Mouse (Mus musculus) stomach, embryonic 15.5 days (tissue): ENCODE measurements at regions not wholly inside any gene's neighbourhood (a gene's known extent, or its start where the extent isn't known, plus 50 kb on each side); places are given as distances from the start of the nearest gene placed in this dataset.

Source experiments
- ATAC-seq: fragments of 200-750 bp; cut with Nextera tagmentation; 2 replicates; pipeline ENCODE4 v1.8.0; 2017; ENCODE audit warnings: low read depth, moderate number of reproducible peaks, moderate TSS enrichment; ENCODE audit not compliant: insufficient read depth, low FRiP score
- H3K27ac ChIP-seq: fragments of 300-500 bp; sonication (generic); 2 replicates; pipeline ENCODE4 v1.5.1; 2015; ENCODE audit warnings: mild to moderate bottlenecking, inconsistent platforms
- H3K27me3 ChIP-seq: fragments of 300-500 bp; sonication (generic); replicated peaks from 2 replicates; pipeline ENCODE4 v1.6.1; 2015; ENCODE audit warnings: inconsistent platforms
- H3K36me3 ChIP-seq: fragments of 300-500 bp; sonication (generic); 2 replicates; pipeline ENCODE4 v1.6.1; 2015; ENCODE audit warnings: inconsistent platforms
- H3K4me1 ChIP-seq: fragments of 300-500 bp; sonication (generic); 2 replicates; pipeline ENCODE4 v1.6.1; 2015; ENCODE audit warnings: inconsistent platforms
- H3K4me2 ChIP-seq: fragments of 300-500 bp; sonication (generic); 2 replicates; pipeline ENCODE4 v1.6.1; 2015; ENCODE audit warnings: mild to moderate bottlenecking, inconsistent platforms
- H3K4me3 ChIP-seq: fragments of 300-500 bp; sonication (generic); replicated peaks from 2 replicates; pipeline ENCODE4 v1.5.1; 2015; ENCODE audit warnings: inconsistent platforms
- H3K9ac ChIP-seq: fragments of 300-500 bp; sonication (generic); 2 replicates; pipeline ENCODE4 v1.6.1; 2015; ENCODE audit warnings: inconsistent platforms
- H3K9me3 ChIP-seq: fragments of 300-500 bp; sonication (generic); 2 replicates; pipeline ENCODE4 v1.6.1; 2016; ENCODE audit warnings: inconsistent platforms
- WGBS: fragments of 180-500 bp; shearing (Covaris S2); methylation state at CpG from one replicate; pipeline ENCODE4 v1.1.7; 2015; 5-methylcytosine and 5-hydroxymethylcytosine counted together

GRCm38 (mm10) chr14:17347286-17347685, 312.8 kb upstream of the Thrb start:
- Histone ChIP-seq H3K4me2 (no peak overlapping the region), H3K4me1 (no peaks in the 10 kb centered on the region), H3K27ac (no peak overlapping the region), H3K9ac (no peak overlapping the region), H3K9me3 (no peaks in the 10 kb centered on the region), H3K4me3 (no peak overlapping the region), H3K27me3 (no peaks in the 10 kb centered on the region), H3K36me3 (no peaks in the 10 kb centered on the region)
- 73% methylated on average over 2 of the region's 2 CpGs for WGBS
- ATAC-seq: no peak

GRCm38 (mm10) chr14:17352324-17353037, 307.6 kb upstream of the Thrb start:
- Histone ChIP-seq H3K27ac (no peak overlapping the region), H3K27me3 (no peaks in the 10 kb centered on the region), H3K4me3 (no peak overlapping the region), H3K4me1 (no peaks in the 10 kb centered on the region), H3K36me3 (no peaks in the 10 kb centered on the region), H3K9ac (no peak overlapping the region), H3K4me2 (no peak overlapping the region), H3K9me3 (no peaks in the 10 kb centered on the region)
- 64% methylated on average over 4 of the region's 4 CpGs for WGBS
- ATAC-seq: no peak

GRCm38 (mm10) chr14:17361910-17362309, 298.2 kb upstream of the Thrb start:
- Histone ChIP-seq H3K9ac (no peak overlapping the region), H3K27me3 (no peaks in the 10 kb centered on the region), H3K4me1 (no peaks in the 10 kb centered on the region), H3K9me3 (no peaks in the 10 kb centered on the region), H3K4me3 (no peak overlapping the region), H3K36me3 (no peaks in the 10 kb centered on the region), H3K27ac (no peak overlapping the region), H3K4me2 (no peak overlapping the region)
- no peak for ATAC-seq

- H3K36me3 ChIP-seq: no peaks in the 10 kb centered on the region
- 42% methylated on average over 7 of the region's 7 CpGs for WGBS
- no peak overlapping the region for H3K27ac ChIP-seq
- no peaks in the 10 kb centered on the region for H3K4me1 ChIP-seq
- ATAC-seq: 0 out of 2 replicates have a peak, but pooled peaks have one; percentile 56
- H3K9ac ChIP-seq: no peak overlapping the region
- no peak overlapping the region for H3K4me3 ChIP-seq
- no peaks in the 10 kb centered on the region for H3K9me3 ChIP-seq
- H3K4me2 ChIP-seq: no peak overlapping the region
- no peaks in the 10 kb centered on the region for H3K27me3 ChIP-seq
Measured at GRCm38 (mm10) chr14:17402751-17403479, 257.1 kb upstream of the Thrb start.

- Histone ChIP-seq H3K4me3 (no peak overlapping the region), H3K27ac (no peak overlapping the region), H3K9me3 (no peaks in the 10 kb centered on the region), H3K36me3 (no peaks in the 10 kb centered on the region), H3K4me2 (no peak overlapping the region), H3K4me1 (no peaks in the 10 kb centered on the region), H3K27me3 (no peaks in the 10 kb centered on the region), H3K9ac (no peak overlapping the region)
- WGBS: 77% methylated on average over 2 of the region's 2 CpGs
- ATAC-seq: no peak
Measured at GRCm38 (mm10) chr14:17405551-17406336, 254.3 kb upstream of the Thrb start.

GRCm38 (mm10) chr14:17406879-17407278, 253.2 kb upstream of the Thrb start:
- no peak overlapping the region for H3K4me3 ChIP-seq
- no peaks in the 10 kb centered on the region for H3K9me3 ChIP-seq
- ATAC-seq: 0 out of 2 replicates have a peak, but pooled peaks have one; percentile 35
- H3K4me1 ChIP-seq: no peaks in the 10 kb centered on the region
- no peaks in the 10 kb centered on the region for H3K27me3 ChIP-seq
- H3K27ac ChIP-seq: no peak overlapping the region
- H3K36me3 ChIP-seq: no peaks in the 10 kb centered on the region
- H3K4me2 ChIP-seq: no peak overlapping the region
- no peak overlapping the region for H3K9ac ChIP-seq

GRCm38 (mm10) chr14:17408343-17408742, 251.7 kb upstream of the Thrb start:
- Histone ChIP-seq H3K4me2 (no peak overlapping the region), H3K4me3 (no peak overlapping the region), H3K36me3 (no peaks in the 10 kb centered on the region), H3K9ac (no peak overlapping the region), H3K27ac (no peak overlapping the region), H3K4me1 (no peaks in the 10 kb centered on the region), H3K27me3 (no peaks in the 10 kb centered on the region), H3K9me3 (no peaks in the 10 kb centered on the region)
- ATAC-seq: no peak
- WGBS: 54% methylated on average over 5 of the region's 5 CpGs

- Histone ChIP-seq H3K9ac (no peak overlapping the region), H3K36me3 (no peaks in the 10 kb centered on the region), H3K27me3 (no peaks in the 10 kb centered on the region), H3K4me1 (no peaks in the 10 kb centered on the region), H3K4me2 (no peak overlapping the region), H3K9me3 (no peaks in the 10 kb centered on the region), H3K4me3 (no peak overlapping the region), H3K27ac (no peak overlapping the region)
- WGBS: 52% methylated on average over 1 of the region's 1 CpGs
- no peak for ATAC-seq
Measured at GRCm38 (mm10) chr14:17408813-17409212, 251.2 kb upstream of the Thrb start.

GRCm38 (mm10) chr14:17409497-17409896, 250.6 kb upstream of the Thrb start:
- Histone ChIP-seq H3K9ac (no peak overlapping the region), H3K4me2 (no peak overlapping the region), H3K36me3 (no peaks in the 10 kb centered on the region), H3K27ac (no peak overlapping the region), H3K4me1 (no peaks in the 10 kb centered on the region), H3K9me3 (no peaks in the 10 kb centered on the region), H3K4me3 (no peak overlapping the region), H3K27me3 (no peaks in the 10 kb centered on the region)
- ATAC-seq: no peak
- 89% methylated on average over 6 of the region's 6 CpGs for WGBS

- Histone ChIP-seq H3K4me3 (no peak overlapping the region), H3K27ac (no peak overlapping the region), H3K4me2 (no peak overlapping the region), H3K36me3 (no peaks in the 10 kb centered on the region), H3K9me3 (no peaks in the 10 kb centered on the region), H3K27me3 (no peaks in the 10 kb centered on the region), H3K9ac (no peak overlapping the region), H3K4me1 (no peaks in the 10 kb centered on the region)
- ATAC-seq: peak; percentile 67; the same call in 1 of the 2 replicates
- 26% methylated on average over 3 of the region's 3 CpGs for WGBS
Measured at GRCm38 (mm10) chr14:17410752-17411151, 249.3 kb upstream of the Thrb start.

- Histone ChIP-seq H3K27me3 (no peaks in the 10 kb centered on the region), H3K4me2 (no peak overlapping the region), H3K9me3 (no peaks in the 10 kb centered on the region), H3K27ac (peak overlapping the region; percentile 22; the same call in 1 of the 2 replicates), H3K4me3 (no peak overlapping the region), H3K36me3 (no peaks in the 10 kb centered on the region), H3K4me1 (no peaks in the 10 kb centered on the region), H3K9ac (no peak overlapping the region)
- 33% methylated on average over 1 of the region's 1 CpGs for WGBS
- peak; percentile 65; the same call in 1 of the 2 replicates for ATAC-seq
Measured at GRCm38 (mm10) chr14:17411299-17411698, 248.8 kb upstream of the Thrb start.
